Comparison of ENCODE assay signal across 23 mouse cellular contexts in the genomic region with DNA sequence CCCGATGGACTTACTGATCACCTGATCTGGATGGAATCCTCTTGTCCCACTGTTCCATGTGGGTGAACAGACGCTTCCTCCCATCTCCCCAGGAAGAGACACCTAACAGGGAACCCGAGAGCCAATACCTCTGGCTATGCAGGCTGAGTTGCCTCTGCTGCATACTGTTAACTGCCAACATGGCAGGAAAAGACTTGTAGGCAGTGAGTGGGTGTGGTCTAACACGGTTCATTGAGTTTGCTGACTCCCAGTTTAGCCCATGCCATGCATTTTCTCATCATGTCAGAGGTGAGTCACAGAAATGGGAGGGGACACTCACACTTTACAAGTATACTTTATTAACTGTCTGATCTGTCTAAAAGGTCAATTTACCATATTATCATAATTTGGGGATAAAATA. TPM values are rescaled to one million over a fixed set of nuclear protein-coding genes. Genes with fewer than 3 reads are reported as not detected.
"Had no signal": no experiment of that assay in that cellular context is flagged by ENCODE, and none has a peak within 500 bp of the region (broad histone marks: within the 10 kb centered on the region; RNA-seq: fewer than 3 reads in every experiment).

No protein-coding gene starts in this region.

- H3K4me3 ChIP-seq: layer of hippocampus, adult 2 months; left cerebral cortex, adult 2 months; liver, embryonic 13.5 days; neural tube, embryonic 12.5 days; neural tube, embryonic 15.5 days had no signal

- H3K36me3 ChIP-seq: neural tube, embryonic 15.5 days had no signal

- H3K4me1 ChIP-seq: neural tube, embryonic 12.5 days; neural tube, embryonic 15.5 days had no signal

- H3K27ac ChIP-seq: kidney, postnatal 0 days; layer of hippocampus, adult 2 months; left cerebral cortex, adult 2 months; liver, embryonic 13.5 days; neural tube, embryonic 12.5 days; neural tube, embryonic 15.5 days; stomach, postnatal 0 days had no signal

- H3K27me3 ChIP-seq: liver, embryonic 13.5 days; neural tube, embryonic 12.5 days; neural tube, embryonic 15.5 days had no signal

- H3K9me3 ChIP-seq: liver, embryonic 13.5 days; neural tube, embryonic 12.5 days; neural tube, embryonic 15.5 days had no signal

- DNase-seq: kidney, adult 9 months; kidney, postnatal 25 days; layer of hippocampus, postnatal 36 days; liver, embryonic 13.5 days; lung, adult 2 months; lung, postnatal 14 days; lung, postnatal 4 days; midbrain, embryonic 14.5 days; thymus, adult 2 months; thymus, postnatal 14 days; thymus, postnatal 4 days had no signal

RNA-seq across cellular contexts. Expression of a gene that starts 30.9 kb away (rescaled TPM):
- polyA plus RNA-seq: liver, adult 2 months had no signal

RNA-seq across cellular contexts. Expression of a gene that starts 56.1 kb away (rescaled TPM):
- total RNA-seq: liver, adult 2 months; megakaryocyte progenitor cell, adult 5-6 weeks; megakaryocyte-erythroid progenitor cell, adult 5-6 weeks had no signal
- polyA plus RNA-seq: large intestine, adult 2 months; liver, adult 2 months; lung, adult 2 months; small intestine, adult 2 months; spleen, adult 2 months; thymus, adult 2 months had no signal
